Mouse (Mus musculus) gonadal fat pad, adult 2 months (tissue): ENCODE measurements around the gene Dna2. TPM values are rescaled to one million over a fixed set of nuclear protein-coding genes. Genes with fewer than 3 reads are reported as not detected.
"Not testable (repeated sequence)": the region's sequence is repeated elsewhere in the genome, so short reads cannot be mapped to it uniquely, and the experiment has no call there.

Source experiments
- DNase-seq: peaks from one replicate; pipeline ENCODE4 v3.0.0-alpha.2; 2012; ENCODE audit warnings: low read depth
- polyA plus RNA-seq: library from polyadenylated mRNA; depleted of rRNA; stranded (reverse); fragments of >200 nt; gene quantifications from 2 replicates; pipeline ENCODE4 v1.2.3, GENCODE M21; 2012; rRNA removed

Gene Dna2
- polyA plus RNA-seq, result 2.6 and 2.7 TPM in 2 replicates

DNA sequence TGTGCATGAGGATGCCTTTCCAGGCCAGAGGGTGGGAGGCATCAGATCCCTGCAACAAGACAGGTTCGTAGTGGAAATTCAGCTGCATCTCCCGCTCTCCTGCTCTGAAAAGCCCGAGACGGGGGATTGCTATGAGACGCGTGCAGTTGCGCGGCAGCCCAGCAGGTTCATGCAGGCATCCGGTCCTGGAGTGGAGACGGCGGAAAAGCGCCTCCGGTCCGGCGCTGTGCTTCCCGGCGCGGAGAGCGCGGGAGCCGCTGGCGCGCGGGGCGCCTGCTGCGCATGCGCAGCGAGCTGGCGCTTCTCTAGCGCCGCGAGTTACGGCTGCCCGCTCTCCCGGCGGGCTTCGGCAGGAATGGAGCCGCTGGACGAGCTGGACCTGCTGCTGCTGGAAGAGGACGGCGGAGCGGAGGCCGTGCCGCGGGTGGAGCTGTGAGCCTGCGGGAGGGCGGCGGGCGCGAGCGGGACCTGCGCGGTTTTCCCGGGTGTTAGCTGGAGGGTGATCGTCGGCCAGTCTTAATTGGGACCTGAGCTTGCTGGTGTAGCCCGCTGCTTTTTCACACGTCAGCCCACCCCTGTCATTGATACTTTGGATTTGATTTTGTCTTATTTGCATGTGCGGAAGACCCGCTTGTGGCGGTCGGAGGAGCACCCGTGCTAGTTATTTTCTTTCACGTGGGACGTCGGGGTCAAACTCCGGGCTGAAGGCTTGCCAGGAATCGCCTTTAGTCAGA lies at the start of gene Dna2:
Dna2 (plus strand) TSS at position 289 of the 734 bp plus-strand sequence.
- no peak for DNase-seq

DNA sequence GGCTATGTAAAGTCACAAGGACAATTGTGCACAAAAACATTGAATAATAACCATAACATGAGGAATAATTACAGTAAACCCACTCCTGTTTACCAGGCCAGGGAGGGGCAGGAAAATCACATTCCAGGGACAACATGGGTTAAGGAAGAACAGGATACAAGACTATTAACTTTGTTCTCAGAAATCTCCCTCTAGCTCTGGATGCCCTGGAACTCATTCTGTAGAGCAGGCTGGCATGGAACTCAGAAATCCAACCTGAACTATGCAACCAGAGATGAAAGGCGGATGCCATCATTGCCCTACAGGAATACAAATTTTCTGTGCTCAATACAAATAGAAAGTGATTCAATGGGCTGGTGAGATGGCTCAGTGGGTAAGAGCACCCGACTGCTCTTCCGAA lies 49.4 kb upstream of the Dna2 start:
- no peak for DNase-seq

DNA sequence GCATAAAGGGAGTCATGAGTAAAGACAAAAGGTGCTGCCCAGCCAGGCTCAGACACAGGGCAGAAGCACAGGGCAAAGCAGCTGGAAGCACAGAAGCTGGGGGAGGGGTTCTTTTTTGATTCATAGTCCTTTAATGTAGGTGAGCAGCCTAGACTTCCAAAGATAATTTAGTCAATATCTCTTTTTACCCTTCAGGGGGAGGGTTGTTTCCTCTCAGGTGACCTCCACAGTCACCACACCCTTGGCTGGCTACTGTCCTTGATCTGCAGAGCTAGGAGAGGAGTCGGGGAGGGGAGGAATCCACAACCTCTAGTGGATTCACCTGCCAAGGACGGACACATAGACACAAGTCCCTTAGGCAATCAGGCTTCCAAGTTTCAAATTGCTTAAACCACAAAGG lies 48.8 kb upstream of the Dna2 start:
- DNase-seq, result no peak

DNA sequence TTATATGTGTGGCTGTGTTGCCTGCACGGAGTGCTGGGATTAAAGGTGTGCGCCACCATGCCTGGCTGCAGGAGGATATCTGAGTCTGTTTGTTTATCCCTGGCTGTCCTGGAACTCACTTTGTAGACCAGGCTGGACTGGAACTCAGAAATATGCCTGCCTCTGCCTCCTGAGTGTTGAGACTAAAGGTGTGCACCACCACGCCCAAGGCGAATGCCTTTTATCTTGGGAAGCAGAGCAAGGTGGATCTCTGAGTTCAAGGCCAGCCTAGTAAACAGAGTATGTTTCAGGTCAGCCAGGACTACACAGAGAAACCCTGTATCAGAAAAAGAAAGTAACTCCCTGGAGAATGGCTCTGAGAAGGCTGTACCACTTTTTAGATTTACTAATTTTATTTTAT lies 46.7 kb upstream of the Dna2 start:
- no peak for DNase-seq

DNA sequence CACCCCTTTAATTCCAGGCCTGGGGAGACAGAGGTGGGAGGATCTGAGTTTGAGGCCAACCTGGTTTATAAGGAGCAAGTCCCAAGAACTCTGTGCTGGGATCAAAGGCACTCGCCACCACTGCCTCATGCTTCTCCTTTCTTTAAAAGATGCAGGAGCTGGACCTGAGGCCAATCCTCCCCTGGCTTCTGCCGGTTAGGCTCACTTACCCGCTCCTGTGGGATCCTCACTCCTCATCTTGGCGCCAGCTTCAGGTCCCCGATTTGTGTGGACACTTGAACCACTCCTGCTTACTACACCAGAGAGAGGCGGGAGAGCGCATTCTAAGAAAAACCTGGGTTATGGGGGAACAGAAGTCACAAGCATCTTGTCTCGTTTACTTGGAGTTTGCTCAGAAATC lies 45.0 kb upstream of the Dna2 start:
- no peak for DNase-seq

DNA sequence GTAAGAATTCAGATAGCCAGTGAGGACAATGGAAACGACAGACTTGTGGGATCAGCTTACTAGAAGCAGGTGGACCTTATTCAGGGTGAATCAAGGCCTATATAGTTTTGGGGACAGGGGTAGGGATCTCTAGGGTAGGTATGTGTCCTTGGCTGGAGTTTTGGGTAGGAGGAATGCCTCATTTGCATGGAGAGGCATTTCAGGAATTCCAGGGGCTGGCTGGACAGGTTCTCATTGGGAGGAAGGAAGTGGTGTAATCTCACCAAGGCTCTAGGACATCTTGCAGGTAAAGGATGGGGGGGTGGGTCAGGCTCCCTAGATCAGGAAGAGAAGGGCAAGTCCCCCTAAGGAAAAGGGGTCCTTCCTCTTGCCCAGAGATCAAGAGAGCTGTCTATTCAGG lies 44.0 kb upstream of the Dna2 start:
- DNase-seq, result no peak

DNA sequence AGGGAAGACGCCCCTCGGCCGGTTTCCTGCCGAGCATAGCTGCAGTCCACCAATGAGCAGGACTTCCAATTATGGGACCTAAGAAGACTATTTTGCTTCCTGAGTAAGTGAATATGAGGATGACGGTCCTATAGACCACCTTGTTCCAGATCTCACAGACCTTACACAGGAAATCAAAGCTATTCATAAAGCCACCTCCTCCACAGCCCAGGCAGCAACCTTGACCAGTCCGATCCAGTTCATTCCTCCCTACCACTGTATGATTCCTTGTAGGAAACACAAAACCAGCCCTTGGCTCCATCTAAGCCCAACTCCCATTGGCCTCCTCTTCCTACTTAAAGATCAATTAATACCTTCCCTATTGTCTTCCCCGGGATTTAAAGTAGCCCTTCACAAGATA lies 40.5 kb upstream of the Dna2 start:
- DNase-seq, result no peak

DNA sequence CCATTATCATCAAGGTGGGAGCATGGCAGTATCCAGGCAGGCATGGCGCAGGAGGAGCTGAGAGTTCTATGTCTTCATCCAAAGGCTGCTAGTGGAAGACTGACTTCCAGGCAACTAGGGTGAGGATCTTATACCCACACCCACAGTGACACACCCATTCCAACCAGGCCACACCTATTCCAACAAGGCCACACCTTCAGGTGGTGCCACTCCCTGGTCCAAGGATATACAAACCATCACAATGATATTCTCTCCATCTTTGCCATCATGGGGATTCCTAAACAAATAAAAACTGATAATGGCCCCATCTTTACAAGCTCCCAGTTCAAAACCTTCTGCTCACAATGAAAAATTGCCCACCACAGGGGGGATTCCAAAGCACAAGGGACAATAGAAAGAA lies 37.9 kb upstream of the Dna2 start, which contains the start of gene Tet1:
Tet1 (minus strand) TSS at position 101 of the 400 bp plus-strand sequence.
- not testable (repeated sequence) for DNase-seq

DNA sequence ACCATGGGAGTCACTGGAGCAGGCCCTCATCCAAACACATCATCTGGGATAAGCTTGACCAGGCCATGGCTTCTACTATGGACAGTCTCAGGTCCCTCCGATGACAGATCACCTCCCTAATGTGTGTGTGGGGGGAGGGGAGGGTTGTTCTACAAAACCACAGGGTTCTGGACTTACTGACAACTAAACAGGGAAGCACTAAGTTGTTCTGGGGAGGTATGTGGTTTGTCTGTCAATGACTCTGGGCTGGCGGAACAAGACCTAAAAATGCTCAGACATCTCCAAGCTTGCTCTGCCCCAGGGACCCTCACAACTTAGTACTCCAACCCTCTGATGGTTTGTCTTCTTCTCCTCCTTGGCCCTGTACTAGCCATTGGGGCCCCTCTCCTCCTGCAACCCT lies 35.7 kb upstream of the Dna2 start:
- no peak for DNase-seq

DNA sequence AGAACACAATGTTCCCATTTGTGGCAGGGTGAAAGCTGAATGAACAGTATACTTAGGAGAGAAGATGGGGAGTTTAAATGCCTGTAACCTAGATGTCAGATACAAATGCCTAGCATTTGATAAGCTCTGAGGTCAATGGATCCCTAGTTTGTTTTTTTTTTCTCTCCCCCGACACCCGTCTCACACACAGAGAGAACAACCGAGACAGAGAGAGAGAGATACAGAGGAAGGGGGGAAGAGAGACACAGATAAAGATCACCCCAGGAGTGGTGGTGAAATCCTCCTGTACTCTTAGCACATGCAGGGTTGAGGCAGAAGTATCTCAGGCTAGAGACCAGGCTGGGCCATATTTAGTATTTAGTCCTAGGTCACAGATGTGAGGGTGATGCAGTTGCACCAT lies 27.8 kb upstream of the Dna2 start:
- no peak for DNase-seq

DNA sequence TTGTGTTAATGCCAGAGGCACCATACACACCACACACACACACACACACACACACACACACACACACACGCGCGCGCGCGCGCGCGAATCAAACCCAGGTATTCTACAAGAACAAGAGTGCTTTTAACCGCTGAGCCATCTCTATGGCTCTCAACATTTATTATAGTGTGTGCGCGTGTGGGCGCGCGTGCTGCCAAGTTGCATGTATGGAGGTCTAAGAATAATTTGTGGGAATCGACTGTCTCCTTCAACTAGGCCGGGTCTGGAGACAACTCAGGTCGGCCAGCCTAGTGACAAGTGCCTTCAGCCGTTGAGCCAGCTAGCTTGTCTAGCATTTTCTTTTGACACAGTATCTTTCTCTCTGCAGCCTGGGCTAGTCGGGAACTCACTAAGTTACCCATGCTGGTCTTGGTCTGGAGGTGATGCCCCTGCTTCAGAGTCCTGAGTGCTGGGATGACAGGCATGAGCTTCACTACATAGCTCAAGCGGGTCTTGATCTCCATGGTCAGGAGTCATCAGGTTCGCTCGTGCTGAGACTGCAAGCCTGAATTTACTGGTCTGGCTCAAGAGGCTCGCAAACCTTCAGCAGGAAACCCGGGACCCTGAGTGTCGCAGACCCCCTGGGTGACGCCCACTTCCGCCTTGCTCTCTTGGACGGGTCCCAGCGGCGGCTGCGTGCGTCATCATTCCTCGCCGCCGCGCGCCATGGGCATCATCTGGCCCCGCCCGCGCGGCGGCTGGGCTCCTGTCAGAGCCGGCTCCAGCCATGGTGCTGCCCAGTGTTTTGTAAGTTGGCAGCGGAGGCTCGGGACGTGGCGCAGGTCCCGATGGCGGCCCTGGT lies 26.7 kb upstream of the Dna2 start, which contains the start of gene Slc25a16:
Slc25a16 (plus strand) TSS at position 709 of the 841 bp plus-strand sequence.
- no peak for DNase-seq

DNA sequence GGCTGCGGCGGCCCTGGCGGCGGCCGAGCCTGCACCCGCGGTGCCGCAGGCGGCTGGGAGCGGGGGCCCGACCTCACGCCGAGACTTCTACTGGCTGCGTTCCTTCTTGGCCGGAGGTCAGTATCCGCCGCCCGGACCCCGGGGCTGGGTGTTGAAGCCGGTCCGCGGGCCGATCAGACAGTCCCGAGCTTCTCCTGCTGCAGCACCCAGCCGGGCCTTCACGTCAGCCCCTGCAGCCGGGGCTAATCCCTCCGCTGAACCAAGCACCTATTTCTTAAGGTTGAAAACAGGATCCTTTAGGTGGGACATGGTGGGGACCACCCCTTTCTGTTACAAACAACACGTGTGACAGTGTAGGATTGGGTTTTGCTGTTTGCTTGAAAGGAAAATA lies 26.1 kb upstream of the Dna2 start:
- DNase-seq, result no peak

DNA sequence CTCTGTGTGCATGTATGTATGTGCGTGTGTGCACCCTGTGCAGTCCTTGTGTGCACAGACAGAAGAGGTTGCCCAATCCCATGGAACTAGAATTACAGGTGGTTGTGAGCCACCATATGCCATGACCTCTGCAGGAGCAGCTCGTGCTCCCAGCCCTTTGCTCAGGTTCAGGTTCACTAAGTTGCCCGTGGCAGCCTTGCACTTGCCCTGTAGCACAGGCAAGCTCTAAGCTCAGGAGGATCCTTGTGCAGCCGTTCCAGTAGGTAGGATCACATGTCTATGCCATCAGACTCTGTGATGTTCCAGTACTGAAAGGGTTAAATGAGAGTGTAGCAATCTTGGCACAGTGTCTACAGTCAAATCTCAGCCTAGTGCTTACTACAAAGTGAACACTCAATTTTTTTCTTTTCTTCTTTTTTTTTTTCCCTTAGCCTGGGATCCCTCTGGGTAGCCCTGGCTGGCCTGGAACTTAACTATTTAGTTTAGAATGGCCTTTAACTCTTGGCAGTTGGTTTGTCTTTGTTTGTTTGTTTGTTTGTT lies 22.7 kb upstream of the Dna2 start:
- DNase-seq, result no peak

DNA sequence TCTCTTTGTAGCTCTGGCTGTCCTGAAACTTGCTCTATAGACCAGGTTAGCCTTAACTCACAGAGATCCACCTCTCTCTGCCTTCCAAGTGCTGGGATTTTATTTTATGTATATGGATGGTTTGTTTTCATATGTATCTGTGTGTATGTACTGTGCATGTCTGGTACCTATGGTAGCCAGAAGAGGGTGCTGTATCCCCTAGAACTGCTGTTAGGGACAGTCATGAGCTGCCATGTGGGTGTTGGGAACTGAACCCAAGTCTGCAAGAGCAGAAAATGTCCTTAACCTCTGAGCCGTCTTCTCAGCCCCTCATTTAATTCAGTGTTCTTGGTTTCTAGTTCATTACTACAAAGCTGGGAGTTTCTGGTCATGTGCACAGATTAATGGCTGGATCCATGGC lies 14.4 kb upstream of the Dna2 start:
- no peak for DNase-seq

DNA sequence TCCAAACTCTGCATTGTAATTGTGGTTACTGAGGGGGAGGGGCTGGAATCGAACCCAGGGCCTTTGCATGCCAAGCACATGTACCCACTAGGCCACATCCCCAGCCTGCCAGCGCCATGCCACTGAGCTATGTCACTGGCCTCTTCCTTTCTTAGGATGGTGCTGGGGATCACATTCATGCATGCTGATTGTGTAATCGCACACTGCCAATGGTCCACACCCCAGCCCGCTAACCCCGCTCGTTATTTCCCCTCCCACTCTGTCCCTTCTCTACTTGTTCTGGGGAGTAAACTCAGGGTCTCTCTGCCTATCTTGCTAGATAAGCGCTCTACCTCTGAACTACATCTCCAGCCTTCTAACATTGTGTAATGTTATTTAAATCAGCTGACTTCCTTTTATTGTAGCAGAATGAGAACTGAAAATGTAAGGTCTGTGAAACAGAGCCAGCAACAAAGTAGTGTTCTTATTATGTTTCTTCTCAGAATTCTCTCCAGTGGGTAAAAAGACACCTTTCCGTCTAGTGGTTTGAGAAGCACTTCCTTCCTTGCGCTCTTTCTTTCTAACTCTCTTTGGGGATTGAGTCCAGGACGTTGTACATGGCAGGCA lies 1.7 kb upstream of the Dna2 start:
- DNase-seq, result no peak

DNA sequence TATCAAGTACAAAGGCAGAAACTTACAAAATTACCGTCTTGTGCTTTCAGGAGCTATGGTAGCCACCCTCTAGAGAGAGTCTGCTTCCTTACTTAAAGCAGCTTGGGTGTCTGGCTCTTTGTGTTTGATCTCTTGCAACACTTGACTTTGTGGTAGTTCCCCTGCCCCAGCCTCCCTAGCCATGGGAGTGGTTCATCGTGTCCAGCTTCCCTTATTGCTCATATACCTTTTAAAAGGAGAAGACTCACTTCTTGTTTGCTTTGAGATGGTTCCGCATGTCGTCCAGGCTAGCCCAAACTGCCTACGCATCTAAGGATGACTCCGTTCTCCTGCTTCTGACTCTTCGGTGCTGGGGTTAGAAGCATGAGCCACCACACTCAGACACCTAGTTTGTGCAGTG lies 1.7 kb downstream of the Dna2 start:
- no peak for DNase-seq

DNA sequence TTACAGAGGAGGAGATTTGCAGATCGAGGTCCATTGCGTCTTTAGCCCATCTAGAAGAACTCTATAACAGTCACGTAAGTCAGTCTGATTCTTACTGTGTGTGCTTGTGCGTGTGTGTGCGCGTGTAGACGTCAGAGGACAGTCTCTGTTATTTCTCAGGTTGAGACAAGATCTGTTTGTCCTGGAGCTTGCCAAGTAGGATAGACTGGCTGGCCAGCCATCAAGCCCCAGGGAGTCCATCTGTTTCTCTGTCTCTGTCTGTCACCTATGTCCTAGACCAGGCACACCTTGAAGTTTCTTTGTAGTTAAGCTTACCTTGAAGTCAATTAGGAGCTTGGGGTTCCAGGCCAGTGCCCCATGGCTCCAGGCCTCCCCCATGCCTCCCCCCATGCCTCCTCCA lies 17.1 kb downstream of the Dna2 start:
- DNase-seq, result no peak

DNA sequence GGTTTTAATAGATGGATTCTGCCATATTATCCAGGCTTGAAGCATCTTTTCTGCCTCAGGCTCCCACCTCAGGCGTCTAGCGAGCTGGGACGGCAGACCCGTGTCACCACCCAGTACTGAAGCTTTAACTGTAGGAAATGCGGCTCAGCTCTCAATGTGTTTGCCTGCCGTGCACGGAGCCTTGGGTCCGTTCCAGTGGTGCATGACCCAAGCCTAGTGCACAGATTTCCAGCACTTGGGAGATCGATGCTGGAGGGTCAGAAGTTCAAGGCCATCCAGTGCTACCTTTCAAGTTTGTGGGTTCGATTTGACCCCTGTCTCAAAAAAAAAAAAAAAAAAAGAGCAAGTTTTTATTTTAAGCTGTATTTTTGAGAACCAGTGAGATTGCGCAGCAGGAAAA lies 19.0 kb downstream of the Dna2 start:
- no peak for DNase-seq

DNA sequence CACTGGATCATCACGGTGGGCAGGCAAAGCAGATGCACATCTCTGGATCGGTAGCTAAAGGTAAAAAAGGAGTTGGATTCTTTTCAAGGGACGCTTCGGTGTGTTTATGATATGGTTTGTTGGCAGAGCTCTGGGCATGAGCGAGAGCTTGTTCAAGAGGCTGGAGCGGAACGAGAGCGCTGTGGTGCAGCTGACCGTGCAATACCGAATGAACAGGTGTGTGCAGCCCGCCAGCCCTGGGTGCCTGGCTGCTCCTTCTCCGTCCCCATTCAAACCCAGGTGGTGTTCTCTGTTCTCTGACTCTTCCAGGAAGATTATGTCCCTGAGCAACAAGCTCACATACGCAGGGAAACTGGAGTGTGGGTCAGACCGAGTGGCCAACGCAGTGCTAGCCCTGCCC lies 19.5 kb downstream of the Dna2 start:
- no peak for DNase-seq

DNA sequence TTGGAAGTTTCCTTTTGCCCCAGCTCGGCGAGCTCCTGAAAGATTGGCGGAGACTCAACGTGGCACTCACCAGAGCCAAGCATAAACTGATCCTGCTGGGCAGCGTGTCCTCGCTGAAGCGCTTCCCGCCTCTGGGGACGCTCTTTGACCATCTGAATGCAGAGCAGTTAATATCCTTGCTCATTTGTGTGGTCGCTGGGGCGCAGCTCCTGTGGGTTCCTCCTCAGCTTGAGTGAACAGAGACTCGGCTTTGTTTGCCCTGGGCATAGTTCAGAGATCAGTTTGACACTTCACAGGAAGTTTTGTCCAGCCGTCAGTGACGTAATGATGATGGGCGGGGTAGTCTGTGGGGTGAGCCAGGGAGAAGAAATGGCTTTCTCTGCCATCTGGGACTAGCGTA lies 25.0 kb downstream of the Dna2 start:
- DNase-seq, result no peak

DNA sequence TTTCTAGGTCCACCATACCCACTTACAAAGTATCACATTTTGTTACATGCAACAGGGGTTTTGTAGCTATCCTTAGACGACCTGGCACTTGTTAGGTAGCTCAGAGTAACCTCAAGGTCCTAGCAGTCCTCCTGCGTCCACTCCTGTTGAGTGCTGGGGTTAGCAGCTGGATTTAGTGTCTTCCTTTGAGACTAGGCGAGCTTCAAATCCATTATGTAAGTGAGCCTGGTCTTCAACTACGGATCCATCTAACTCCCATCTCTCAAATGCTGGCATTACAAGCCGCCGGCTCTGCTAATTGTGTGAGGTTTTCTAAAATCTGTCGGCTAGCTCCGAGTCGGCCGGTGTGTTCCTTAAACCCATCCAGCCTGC lies 32.8 kb downstream of the Dna2 start:
- DNase-seq, result no peak
